Mouse (Mus musculus) limb, embryonic 11.5 days (tissue): ENCODE measurements at regions not wholly inside any gene's neighbourhood (a gene's known extent, or its start where the extent isn't known, plus 50 kb on each side); places are given as distances from the start of the nearest gene placed in this dataset.

Experiments
- ATAC-seq: fragments of 200-750 bp; cut with Nextera tagmentation; 2 replicates; pipeline ENCODE4 v1.8.0; 2017; ENCODE audit warnings: low read depth; ENCODE audit not compliant: insufficient number of reproducible peaks, low FRiP score, low TSS enrichment
- DNase-seq: peaks from one replicate; pipeline ENCODE4 v3.0.0-alpha.2; 2015; ENCODE audit warnings: low spot score
- H3K27ac ChIP-seq: fragments of 300-500 bp; sonication (generic); replicated peaks from 2 replicates; pipeline ENCODE4 v1.5.1; 2014; ENCODE audit warnings: low read depth, mild to moderate bottlenecking, low read length
- H3K27me3 ChIP-seq: fragments of 300-500 bp; sonication (generic); 2 replicates; pipeline ENCODE4 v1.6.1; 2014; ENCODE audit warnings: mild to moderate bottlenecking, low read length, mixed read lengths; ENCODE audit not compliant: control insufficient read depth, insufficient read depth
- H3K36me3 ChIP-seq: fragments of 300-500 bp; sonication (generic); 2 replicates; pipeline ENCODE4 v1.6.1; 2014; ENCODE audit warnings: mild to moderate bottlenecking, low read length, moderate library complexity, mixed read lengths; ENCODE audit not compliant: control insufficient read depth, insufficient read depth
- H3K4me1 ChIP-seq: fragments of 300-500 bp; sonication (generic); 2 replicates; pipeline ENCODE4 v1.6.1; 2014; ENCODE audit warnings: low read length, mixed read lengths; ENCODE audit not compliant: control insufficient read depth, insufficient read depth
- H3K4me2 ChIP-seq: fragments of 300-500 bp; sonication (generic); 2 replicates; pipeline ENCODE4 v1.6.1; 2014; ENCODE audit warnings: low read depth, mild to moderate bottlenecking, moderate library complexity; ENCODE audit not compliant: severe bottlenecking
- H3K4me3 ChIP-seq: fragments of 300-500 bp; sonication (generic); 2 replicates; pipeline ENCODE4 v1.5.1; 2014; ENCODE audit warnings: low read depth, low read length
- H3K9ac ChIP-seq: fragments of 300-500 bp; sonication (generic); 2 replicates; pipeline ENCODE4 v1.6.1; 2014; ENCODE audit warnings: mild to moderate bottlenecking, low read length
- H3K9me3 ChIP-seq: fragments of 300-500 bp; sonication (generic); 2 replicates; pipeline ENCODE4 v1.6.1; 2016; ENCODE audit warnings: low read length; ENCODE audit not compliant: control insufficient read depth
- WGBS: fragments of 180-500 bp; shearing (Covaris S2); extraction: QIAGEN DNeasy Blood & Tissue Kit; methylation state at CpG from one replicate; pipeline ENCODE4 v1.1.7; 2014; 5-methylcytosine and 5-hydroxymethylcytosine counted together

GRCm38 (mm10) chr10:68606848-68607247 is 65.2 kb upstream of the Cabcoco1 start:
- no peaks in the 10 kb centered on the region for H3K4me1 ChIP-seq
- no peaks in the 10 kb centered on the region for H3K36me3 ChIP-seq
- H3K27ac ChIP-seq = no peak overlapping the region
- no peaks in the 10 kb centered on the region for H3K27me3 ChIP-seq
- H3K9ac ChIP-seq = no peak overlapping the region
- ATAC-seq (no peak), DNase-seq (no peak)
- WGBS = 75% methylated on average over 2 of the region's 2 CpGs
- no peaks in the 10 kb centered on the region for H3K9me3 ChIP-seq
- no peak overlapping the region for H3K4me3 ChIP-seq
- H3K4me2 ChIP-seq = no peak overlapping the region

GRCm38 (mm10) chr10:68611906-68612305 is 70.2 kb upstream of the Cabcoco1 start:
- Histone ChIP-seq H3K27me3 (no peaks in the 10 kb centered on the region), H3K9me3 (no peaks in the 10 kb centered on the region), H3K27ac (no peak overlapping the region), H3K9ac (no peak overlapping the region), H3K4me1 (no peaks in the 10 kb centered on the region), H3K4me2 (no peak overlapping the region), H3K36me3 (no peaks in the 10 kb centered on the region), H3K4me3 (no peak overlapping the region)
- ATAC-seq (no peak), DNase-seq (peak; percentile 50)
- 77% methylated on average over 9 of the region's 9 CpGs for WGBS

GRCm38 (mm10) chr10:68612727-68613126 is 71.0 kb upstream of the Cabcoco1 start:
- Histone ChIP-seq H3K4me3 (no peak overlapping the region), H3K27ac (no peak overlapping the region), H3K9me3 (no peaks in the 10 kb centered on the region), H3K36me3 (no peaks in the 10 kb centered on the region), H3K27me3 (no peaks in the 10 kb centered on the region), H3K4me1 (no peaks in the 10 kb centered on the region), H3K4me2 (no peak overlapping the region), H3K9ac (no peak overlapping the region)
- 83% methylated on average over 3 of the region's 3 CpGs for WGBS
- ATAC-seq = no peak
- DNase-seq = no peak

GRCm38 (mm10) chr10:68623786-68624185 is 82.1 kb upstream of the Cabcoco1 start:
- Histone ChIP-seq H3K27me3 (no peaks in the 10 kb centered on the region), H3K4me3 (no peak overlapping the region), H3K36me3 (no peaks in the 10 kb centered on the region), H3K9ac (no peak overlapping the region), H3K9me3 (no peaks in the 10 kb centered on the region), H3K4me2 (no peak overlapping the region), H3K27ac (no peak overlapping the region), H3K4me1 (peaks cover 7% of the 10 kb centered on the region; the same call in 1 of the 2 replicates)
- no peak for ATAC-seq
- DNase-seq = no peak
- 36% methylated on average over 5 of the region's 5 CpGs for WGBS

- no peak for ATAC-seq
- Histone ChIP-seq H3K4me1 (peaks cover 7% of the 10 kb centered on the region; the same call in 1 of the 2 replicates), H3K9me3 (no peaks in the 10 kb centered on the region), H3K4me3 (no peak overlapping the region), H3K36me3 (no peaks in the 10 kb centered on the region), H3K27me3 (no peaks in the 10 kb centered on the region), H3K9ac (no peak overlapping the region), H3K27ac (no peak overlapping the region), H3K4me2 (no peak overlapping the region)
- WGBS = 35% methylated on average over 5 of the region's 5 CpGs
- DNase-seq = no peak
These were observed 83.6 kb upstream of the Cabcoco1 start for GRCm38 (mm10) chr10:68625329-68625728.

- DNase-seq (no peak), ATAC-seq (no peak)
- Histone ChIP-seq H3K4me2 (no peak overlapping the region), H3K9ac (no peak overlapping the region), H3K36me3 (no peaks in the 10 kb centered on the region), H3K9me3 (no peaks in the 10 kb centered on the region), H3K27ac (no peak overlapping the region), H3K4me1 (peaks cover 7% of the 10 kb centered on the region; the same call in 1 of the 2 replicates), H3K4me3 (no peak overlapping the region), H3K27me3 (no peaks in the 10 kb centered on the region)
- 39% methylated on average over 2 of the region's 2 CpGs for WGBS
These were observed 84.1 kb upstream of the Cabcoco1 start for GRCm38 (mm10) chr10:68625752-68626151.

GRCm38 (mm10) chr10:68629486-68629885 is 87.8 kb upstream of the Cabcoco1 start:
- Histone ChIP-seq H3K9me3 (no peaks in the 10 kb centered on the region), H3K4me2 (no peak overlapping the region), H3K27ac (no peak overlapping the region), H3K9ac (no peak overlapping the region), H3K27me3 (no peaks in the 10 kb centered on the region), H3K4me1 (peaks cover 3% of the 10 kb centered on the region; the same call in 1 of the 2 replicates), H3K4me3 (no peak overlapping the region), H3K36me3 (no peaks in the 10 kb centered on the region)
- DNase-seq (no peak), ATAC-seq (no peak)
- 94% methylated on average over 2 of the region's 2 CpGs for WGBS

GRCm38 (mm10) chr10:68633180-68633579 is 90.3 kb upstream of the Tmem26 start:
- Histone ChIP-seq H3K36me3 (no peaks in the 10 kb centered on the region), H3K27ac (no peak overlapping the region), H3K9ac (no peak overlapping the region), H3K4me2 (no peak overlapping the region), H3K9me3 (no peaks in the 10 kb centered on the region), H3K4me3 (no peak overlapping the region), H3K4me1 (peaks cover 3% of the 10 kb centered on the region; the same call in 1 of the 2 replicates), H3K27me3 (no peaks in the 10 kb centered on the region)
- ATAC-seq = no peak
- 82% methylated on average over 5 of the region's 5 CpGs for WGBS
- DNase-seq = no peak

- no peaks in the 10 kb centered on the region for H3K27me3 ChIP-seq
- WGBS = 83% methylated on average over 5 of the region's 5 CpGs
- no peak overlapping the region for H3K27ac ChIP-seq
- no peak overlapping the region for H3K4me3 ChIP-seq
- DNase-seq = no peak
- no peaks in the 10 kb centered on the region for H3K9me3 ChIP-seq
- H3K4me2 ChIP-seq = no peak overlapping the region
- no peak for ATAC-seq
- H3K4me1 ChIP-seq = no peaks in the 10 kb centered on the region
- H3K9ac ChIP-seq = no peak overlapping the region
- no peaks in the 10 kb centered on the region for H3K36me3 ChIP-seq
These were observed 70.7 kb upstream of the Tmem26 start for GRCm38 (mm10) chr10:68652700-68653099.
